Mouse (Mus musculus): ENCODE measurements at regions not wholly inside any gene's neighbourhood (a gene's known extent, or its start where the extent isn't known, plus 50 kb on each side); places are given as distances from the start of the nearest gene placed in this dataset.
"Not testable (repeated sequence)": the region's sequence is repeated elsewhere in the genome, so short reads cannot be mapped to it uniquely, and the experiment has no call there.

DNA sequence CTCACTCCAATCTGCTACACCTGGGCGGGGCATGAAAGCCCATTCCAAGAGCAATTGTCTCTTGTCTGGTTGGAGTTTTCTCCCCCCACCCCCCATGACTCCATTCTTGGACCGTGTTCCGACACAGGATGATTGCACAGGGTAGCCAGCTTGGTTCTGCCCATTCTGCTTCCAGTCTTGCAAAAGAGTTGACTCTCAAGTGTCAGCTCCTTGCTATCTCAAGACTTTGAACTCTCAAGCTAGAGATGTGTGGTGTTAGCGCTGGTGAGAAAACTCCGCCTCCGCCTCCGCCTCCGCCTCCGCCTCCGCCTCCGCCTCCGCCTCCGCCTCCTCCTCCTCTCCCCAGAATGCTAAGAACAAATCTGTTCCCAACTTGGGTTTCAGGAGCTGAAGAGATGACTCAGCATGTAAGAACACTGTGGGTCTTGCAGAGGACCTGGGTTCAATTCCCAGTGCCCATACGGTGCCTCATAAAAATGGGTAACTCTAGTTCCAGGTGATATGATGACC is 135.1 kb downstream of the Bcat1 start:
- DNase-seq (ENCODE audit: low read depth, low spot score): no peak

DNA sequence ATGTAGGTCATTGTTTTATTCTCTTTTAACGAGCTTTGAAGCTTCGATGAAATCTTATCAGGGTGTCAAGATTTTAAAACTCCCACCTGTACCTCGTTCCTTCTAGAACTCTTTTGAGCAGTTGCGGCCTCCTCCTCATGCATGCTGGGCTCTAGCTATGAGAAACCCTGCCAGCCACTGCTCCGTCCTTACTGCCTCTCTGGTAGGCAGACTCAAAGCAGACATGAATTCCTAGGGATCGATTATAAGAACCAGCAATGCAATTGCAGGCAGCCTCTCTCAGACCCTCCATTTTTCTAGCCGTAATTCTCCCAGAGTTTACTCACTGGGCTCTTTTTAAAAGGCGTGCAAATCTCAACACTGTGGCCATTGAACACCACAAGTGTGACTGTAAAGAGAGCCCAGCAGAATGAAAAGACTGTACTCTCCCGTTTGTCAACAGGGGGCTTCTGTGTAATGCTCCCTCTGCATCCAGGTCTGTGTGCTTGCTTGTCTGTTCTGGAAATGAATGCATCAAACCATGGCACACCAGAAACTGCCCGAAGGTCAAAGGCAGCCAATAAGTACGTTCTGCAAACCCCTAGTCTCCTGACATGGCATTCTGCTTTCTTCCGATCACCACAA is 137.3 kb downstream of the Bcat1 start:
- no peak for DNase-seq (ENCODE audit: low read depth, low spot score)

DNA sequence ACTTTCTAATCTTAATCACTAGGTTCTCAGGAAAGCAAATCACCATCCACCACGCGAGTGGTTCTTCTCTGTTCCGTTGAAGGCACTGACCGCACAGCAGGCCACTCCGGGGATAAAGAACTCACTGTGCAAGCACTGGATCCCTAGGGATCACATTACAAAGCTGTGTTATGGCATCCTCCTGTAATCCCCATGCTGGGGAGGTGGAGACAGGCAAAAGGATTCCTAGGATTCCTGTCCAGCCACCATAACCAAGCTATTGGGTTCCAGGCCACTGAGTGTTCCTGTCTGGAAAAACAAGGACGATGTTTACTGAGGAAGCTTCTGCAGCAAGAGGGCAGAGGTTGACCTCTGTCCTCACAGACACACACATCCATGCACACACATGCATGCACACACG is 138.8 kb downstream of the Bcat1 start:
- no peak for DNase-seq (ENCODE audit: low read depth, low spot score)

DNA sequence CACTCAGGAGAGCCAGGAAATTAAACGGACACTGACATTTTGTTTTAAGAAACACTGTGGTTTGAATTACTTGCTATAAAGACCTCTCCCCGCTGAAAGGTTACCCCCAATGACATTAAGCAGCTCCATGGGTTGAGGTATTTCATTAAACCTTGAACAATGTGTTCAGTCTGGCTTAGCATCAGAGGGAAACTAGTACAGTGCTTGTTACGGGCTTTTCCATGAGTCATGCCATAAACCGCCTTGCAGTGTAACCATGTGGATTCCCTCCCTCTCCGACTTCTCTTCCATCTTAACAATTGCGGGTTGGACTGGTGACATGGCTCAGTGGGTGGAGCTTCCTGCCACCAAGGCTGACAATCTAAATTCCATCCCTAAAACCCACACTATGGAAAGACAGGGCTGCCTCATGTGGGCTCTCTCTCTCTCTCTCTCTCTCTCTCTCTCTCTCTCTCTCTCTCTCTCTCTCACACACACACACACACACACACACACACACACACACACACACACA is 142.2 kb downstream of the Bcat1 start:
- no peak for DNase-seq (ENCODE audit: low read depth, low spot score)

DNA sequence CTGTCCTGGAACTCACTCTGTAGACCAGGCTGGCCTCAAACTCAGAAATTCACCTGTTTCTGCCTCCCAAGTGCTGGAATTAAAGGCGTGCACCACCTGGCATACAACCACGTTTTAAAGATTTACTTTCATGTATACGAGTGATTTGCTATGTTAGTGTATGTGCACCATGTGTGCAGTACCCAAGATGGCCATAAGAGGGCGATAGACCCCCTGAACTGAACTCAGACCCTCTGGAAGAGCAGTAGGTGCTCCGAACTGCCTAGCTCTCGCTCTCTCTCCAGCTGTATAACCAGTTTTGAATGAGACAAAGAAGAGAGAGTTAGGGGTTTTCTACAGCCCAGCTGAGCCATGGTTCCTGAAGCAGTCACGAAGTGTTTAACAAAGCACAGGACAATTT is 143.6 kb downstream of the Bcat1 start:
- no peak for DNase-seq (ENCODE audit: low read depth, low spot score)

DNA sequence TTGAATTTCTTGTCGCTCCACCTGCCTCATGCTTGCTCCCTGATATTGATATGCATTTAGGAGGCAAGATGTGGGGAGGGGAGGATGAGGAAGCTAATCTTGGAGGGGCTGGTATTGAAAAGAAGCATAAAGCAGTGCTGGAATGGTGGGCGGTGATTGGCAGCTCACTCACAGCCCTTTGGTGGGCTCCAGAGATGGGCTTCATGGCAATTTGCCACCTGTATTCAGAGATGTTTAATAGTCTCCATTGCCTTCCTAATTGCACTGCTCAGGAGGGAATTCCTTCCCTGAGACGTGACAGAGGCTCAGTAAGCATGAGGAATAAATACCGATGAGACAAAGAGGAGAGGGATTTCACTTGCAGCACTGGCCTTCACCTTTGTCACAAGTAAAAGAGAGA is 146.0 kb downstream of the Bcat1 start:
- no peak for DNase-seq (ENCODE audit: low read depth, low spot score)

DNA sequence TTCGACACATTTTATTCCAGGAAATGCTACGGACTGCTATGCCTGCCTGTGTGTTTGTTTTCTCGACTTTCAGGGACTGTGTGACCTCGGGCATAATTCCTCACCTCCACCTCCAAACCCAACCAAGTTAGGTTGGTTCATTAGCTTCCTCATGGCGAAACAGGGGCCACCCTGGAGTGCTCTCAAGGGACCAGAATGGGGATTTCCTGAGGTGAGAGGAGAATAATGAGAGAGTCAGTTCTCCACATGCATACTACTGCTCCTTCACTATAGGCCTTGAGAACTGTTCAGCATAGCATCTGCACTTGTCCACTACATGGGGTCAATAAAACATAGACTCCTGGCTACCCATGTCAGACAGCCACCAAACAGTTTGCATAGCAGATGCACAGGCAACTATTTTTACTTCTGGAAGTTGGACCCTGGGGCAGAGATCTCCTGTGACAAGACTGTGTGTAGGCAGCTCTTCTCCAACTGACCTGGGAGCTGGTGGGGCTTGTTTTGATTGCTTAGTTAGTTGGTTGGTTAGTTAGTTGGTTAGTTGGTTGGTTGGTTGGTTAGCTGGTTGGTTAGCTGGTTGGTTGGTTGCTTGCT is 146.6 kb downstream of the Bcat1 start:
- DNase-seq (ENCODE audit: low read depth, low spot score): no peak

DNA sequence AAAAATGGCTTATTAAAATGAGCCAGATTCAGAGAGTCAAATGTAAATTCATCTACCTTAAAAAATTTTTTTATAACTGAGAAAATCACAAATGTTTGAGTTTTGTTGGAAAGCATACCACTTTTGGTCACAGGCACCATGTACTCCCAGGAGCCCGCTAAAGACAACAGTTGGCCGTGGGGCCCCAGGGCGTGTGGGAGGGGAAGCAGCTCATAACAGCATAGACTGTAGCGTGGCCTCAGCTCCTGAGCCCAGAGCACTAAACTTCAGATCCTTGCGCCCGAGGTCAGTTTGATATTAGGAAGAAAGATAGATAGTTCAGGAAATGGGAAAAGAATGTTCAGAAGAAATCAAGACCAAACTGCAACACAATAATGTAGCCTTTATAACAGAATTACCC is 145.8 kb upstream of the Sox5 start:
- no peak for DNase-seq (ENCODE audit: low read depth, low spot score)

DNA sequence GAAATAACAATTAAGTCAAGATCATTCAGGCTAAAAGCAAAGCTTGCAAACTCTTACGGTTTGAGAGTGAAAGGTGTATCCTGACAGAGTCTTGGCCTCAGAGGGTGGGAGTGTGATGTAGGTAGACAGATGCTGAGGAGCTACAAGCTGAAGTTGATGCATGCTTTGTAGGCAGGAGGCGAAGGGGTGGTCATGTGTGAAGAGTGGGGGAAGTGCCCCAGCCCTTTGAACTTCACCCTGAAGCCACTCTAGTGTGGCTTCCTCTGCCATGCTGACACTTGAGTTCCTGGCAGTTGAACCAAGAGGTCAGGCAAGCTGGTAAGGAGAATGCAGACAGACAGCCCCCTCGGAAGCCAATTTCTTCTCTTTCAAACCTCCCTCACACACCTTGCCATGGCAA is 141.0 kb upstream of the Sox5 start:
- peak; percentile 23 for DNase-seq (ENCODE audit: low read depth, low spot score)

DNA sequence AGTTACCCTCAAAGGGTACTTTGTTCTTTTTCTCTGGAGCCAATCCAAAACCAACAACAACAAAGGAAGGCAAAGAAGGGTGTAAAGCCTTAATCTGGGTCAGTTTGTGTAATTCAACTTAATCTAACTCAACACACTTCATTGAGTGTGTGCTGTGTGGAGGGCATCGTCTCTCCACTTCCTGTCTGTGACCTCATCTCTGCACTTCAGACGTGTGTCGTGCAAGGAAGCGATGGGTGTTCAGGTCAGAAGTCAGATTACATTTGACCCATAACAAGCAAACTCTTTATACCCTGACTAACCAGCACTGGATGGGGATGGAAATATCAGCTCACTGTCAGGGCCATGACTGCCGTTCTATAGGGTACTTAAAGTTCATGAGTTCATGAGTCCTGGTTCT is 138.0 kb upstream of the Sox5 start:
- peak; percentile 56 for DNase-seq (ENCODE audit: low read depth, low spot score)

DNA sequence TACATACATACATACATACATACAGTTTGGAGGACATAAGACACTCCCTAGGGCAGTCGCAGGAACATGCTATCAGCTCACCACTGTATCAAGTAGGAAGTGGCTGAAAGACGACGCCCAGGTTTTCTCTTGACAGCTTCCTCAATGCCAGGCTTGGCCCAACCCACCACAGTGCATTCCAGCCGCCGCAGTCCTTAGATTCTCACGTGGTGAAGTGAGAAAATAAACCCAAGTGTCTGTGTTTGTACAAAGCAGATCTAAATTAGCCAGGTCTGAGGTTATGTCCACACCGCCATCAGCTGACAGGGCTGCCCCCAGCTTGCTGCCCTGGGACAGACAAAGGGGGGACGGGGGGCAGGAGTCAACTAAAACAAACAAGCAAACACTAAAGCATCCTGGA is 135.4 kb upstream of the Sox5 start:
- no peak for DNase-seq (ENCODE audit: low read depth, low spot score)

DNA sequence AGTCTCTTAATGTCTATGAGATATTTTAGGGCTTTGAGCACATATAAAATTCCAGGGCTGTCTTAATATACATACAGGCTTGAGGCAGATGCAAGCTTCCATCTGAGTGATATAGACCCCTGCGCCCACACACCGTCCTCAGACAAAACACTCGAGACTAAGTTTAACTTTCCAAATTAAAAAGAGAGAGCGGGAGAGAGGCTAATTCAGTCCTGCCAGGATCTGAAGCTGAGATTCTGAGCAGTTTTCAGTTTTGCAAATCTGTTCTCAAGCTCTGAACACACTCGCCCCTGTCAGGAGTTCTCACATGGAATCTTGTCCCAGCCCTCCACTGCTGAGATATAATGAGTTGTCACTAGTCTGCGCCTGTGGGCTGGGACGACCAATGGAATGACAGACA is 130.0 kb upstream of the Sox5 start:
- DNase-seq (ENCODE audit: low read depth, low spot score): no peak

DNA sequence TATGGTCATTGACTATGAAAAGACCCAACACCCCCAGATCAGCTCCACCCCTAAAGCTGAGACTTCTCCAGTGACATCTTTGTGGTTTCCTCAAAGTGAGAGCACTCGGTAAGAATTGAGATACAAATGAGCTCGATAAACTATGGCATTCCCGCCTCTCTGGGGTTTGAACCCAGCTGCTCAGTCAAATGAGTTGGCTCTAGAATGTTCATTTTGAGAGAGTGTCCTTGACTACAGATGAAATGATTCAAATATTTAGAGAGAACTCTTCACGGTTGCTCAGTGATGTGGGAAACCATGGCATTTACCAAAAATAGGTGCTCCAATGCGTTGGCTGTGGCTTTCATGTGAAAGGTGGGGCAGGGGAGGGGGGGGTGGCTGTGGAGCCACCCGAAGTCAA is 128.6 kb upstream of the Sox5 start:
- DNase-seq (ENCODE audit: low read depth, low spot score): no peak

DNA sequence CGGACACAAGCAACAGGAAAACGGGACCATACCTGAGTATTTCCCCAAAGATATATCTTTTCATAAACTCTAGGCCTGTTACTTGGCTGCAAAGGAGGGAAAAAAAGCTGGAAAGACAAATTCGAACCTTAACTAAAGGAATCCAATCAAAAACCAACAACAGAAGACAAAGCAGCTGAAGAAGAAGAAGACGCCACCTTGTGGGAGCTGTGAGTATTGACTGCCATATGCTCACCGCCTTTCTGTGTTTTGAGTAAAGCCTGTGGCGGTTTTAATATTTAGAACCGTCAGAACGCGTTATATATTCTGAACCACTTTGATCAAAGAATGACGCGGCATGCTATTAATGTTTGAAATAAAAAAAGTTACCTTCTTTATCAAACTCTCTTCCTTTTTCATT is 126.9 kb upstream of the Sox5 start:
- DNase-seq (ENCODE audit: low read depth, low spot score): peak; percentile 24

DNA sequence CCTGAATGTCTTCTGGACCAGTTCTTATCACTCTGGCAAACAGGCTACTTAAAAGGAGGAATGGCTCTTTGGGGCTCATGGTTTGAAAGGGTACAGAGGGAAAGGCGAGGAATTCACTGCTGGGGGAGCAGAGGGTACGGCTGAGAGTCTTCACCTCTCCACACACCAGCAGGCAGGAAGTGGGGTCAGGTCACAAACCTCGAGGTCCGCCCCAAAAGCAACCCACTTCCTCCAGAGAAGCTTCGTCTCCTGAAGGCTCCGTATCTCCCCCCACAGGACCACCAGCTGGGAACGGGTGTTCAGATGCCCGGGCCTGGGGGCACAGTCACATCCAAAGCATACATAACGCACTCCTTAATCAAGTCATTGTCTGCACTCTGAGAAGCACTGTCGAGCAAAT is 121.4 kb upstream of the Sox5 start:
- DNase-seq (ENCODE audit: low read depth, low spot score): peak; percentile 64

DNA sequence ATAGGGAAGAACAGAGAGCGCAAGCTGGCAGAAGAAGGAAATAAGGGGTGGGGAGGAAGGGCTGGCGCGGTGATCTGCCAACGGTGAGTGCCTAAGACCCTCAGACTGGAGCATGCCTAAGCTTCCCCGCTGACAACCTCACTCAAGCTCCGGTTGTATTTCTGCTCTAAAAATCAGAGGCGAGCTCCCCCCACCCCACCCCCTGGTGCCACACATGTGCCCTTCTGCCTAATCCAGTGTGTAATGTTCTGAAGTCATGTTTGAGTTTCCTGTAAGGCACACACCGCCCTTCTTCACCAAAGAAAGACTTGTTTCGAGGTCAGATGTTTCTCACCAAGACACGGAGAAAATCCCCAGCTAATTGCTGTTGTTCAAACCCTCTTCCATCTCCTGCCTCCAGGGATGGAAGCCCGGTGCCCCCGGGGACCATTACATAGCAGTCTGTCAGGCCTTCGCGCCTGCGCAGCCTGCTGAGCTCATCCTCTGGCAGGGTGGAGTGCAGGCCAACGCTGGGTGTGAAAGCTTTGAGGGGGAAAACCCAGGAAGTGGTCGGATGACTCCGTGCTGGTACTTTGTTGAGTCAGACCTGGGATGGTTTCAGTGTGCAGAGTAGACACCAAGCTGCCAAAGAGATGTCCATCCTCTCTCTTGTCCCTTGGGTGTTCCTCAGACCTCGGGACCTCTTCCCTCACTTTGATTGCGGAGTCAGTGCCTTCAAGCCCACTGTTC is 120.7 kb upstream of the Sox5 start:
- DNase-seq (ENCODE audit: low read depth, low spot score): peak; percentile 91

DNA sequence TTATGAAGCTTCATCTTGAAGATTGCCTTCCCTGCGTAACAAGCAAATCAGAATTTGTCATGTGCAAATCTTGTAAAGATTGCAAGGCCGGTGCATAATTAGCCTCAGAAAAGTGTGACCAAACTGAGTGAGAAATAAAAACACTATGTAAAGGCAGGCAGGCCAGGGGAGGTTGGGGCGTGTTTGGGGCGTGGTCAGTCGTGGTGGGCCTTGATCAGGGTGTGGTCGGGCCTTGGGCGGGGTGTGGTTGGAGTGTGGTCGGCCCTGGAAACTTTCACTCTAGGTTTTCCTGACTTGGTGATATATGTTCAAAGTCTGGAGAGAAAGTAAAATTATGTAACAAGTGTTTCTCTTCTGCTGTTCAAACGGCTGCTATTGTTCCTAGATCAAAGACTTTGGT is 120.0 kb upstream of the Sox5 start:
- peak; percentile 77 for DNase-seq (ENCODE audit: low read depth, low spot score)

DNA sequence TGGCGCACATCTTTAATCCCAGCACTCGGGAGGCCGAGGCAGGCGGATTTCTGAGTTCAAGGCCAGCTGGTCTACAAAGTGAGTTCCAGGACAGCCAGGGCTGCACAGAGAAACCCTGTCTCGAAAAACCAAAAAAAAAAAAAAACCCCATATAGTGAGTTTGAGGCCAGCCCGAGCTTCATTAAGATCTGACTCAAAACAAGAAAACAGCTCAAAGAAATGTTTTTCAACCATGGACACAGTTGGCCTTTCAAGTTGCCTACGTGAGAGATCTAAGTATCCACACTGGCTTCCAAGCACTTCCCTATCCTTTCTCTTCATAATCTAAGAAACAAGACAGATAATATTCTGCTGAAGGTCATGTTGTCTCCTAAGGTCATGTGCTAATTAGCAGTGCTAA is 119.1 kb upstream of the Sox5 start:
- DNase-seq (ENCODE audit: low read depth, low spot score): not testable (repeated sequence)

DNA sequence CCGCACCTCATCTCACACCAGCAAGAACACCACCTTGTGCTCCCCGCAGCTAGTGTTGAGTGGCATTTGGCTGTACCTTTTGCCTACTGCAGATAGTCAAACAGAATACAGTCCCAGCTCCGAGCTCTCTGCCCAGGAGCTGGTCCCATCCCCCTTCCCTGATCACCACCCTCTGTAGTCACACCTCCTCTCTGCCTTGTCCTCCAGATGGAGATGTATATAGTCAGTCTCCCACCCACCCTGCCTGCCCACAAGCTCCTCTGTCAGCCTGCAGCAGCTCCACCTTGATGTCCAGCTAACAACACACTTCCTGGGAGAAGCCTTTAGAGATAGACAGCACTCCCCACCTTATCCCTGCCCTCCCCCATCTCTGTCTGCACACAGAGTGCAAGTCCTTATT is 115.7 kb upstream of the Sox5 start:
- no peak for DNase-seq (ENCODE audit: low read depth, low spot score)

DNA sequence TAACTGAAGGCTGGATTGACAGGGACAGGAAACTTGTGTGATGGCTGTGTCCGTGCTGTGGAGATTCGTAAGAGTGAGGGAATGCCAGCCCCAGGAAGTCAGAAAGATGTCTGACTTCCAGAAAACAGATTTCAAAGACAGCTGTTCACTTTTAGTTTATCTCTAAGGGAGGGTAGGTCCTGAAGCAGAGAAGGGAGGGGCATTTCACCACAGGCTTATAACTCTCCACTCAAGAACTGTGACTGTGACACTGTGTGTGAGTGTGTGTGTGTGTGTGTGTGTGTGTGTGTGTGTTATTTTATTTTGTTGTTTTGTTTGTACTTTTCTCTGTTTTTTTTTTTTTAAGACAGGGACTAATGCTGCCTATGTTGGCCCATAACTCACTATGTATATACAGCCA is 109.1 kb upstream of the Sox5 start:
- no peak for DNase-seq (ENCODE audit: low read depth, low spot score)

DNA sequence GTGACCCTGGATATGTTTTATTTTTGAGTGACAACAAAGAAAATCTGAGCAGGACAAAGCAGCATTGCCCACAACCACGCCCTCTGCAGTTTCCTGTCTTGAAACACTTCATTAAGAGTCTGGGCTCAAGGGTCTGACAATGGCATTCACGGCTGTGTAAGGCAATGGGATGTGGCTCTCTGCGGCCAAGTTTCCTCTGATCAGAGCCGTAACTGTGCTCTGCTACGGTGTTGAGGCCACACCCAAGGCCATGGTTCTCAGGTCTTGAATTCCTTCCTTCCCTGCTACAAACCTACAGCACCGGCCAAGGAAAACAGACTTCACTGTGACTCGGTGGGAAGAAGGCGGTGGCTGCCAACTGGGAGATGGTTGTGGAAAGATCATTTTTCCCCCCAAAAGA is 108.4 kb upstream of the Sox5 start:
- no peak for DNase-seq (ENCODE audit: low read depth, low spot score)

DNA sequence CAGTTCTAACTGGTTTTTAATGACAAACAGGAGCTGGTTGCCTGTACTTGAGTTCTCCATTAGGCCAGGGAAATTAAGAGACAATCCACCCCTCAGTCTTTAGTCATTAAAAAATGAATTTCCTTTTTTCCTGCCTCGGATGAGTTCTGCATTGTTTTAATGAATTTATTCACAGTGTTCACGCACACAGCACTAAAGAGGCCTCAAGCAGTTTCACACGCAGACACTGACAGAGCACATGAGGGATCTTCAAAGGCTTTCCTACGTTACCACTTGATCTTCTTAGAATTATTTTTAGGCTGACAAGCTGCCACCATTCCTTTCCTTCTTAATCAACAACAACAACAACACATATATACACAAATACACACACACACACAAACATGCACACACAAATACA is 101.3 kb upstream of the Sox5 start:
- DNase-seq (ENCODE audit: low read depth, low spot score): no peak

DNA sequence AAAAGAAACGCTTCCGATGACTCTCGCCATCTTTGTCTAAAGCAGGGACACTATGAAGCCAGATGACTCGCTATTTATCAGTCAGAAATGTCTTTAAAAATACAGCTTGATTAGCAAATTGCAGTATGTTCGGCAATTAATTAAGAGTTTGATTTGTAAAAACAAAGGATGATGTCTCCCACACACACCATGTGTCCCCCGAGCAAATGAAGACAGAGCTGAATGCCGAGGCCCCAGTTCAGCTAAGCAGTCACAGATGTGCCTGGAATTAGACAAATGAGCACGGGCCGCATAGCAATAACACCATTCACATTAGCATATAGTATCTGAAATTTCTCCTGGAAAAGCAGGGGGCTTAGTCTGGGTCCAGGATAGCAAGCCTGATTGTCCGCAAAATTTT is 98.3 kb upstream of the Sox5 start:
- DNase-seq (ENCODE audit: low read depth, low spot score): no peak
